Mouse (Mus musculus) MEL (cell line): ENCODE results near the gene Samd7. TPM values are rescaled to one million over a fixed set of nuclear protein-coding genes. Genes with fewer than 3 reads are reported as not detected.

Source experiments
- DNase-seq: peaks from one replicate; pipeline ENCODE4 v3.0.0; 2011; ENCODE audit warnings: low read depth, low spot score
- H3K27ac ChIP-seq: 2 replicates; pipeline ENCODE4 v1.5.1; 2012; ENCODE audit warnings: low read depth, mild to moderate bottlenecking, control low read depth, low read length, moderate library complexity; ENCODE audit not compliant: control insufficient read depth
- H3K27me3 ChIP-seq, 2 experiments: fragments of 150-350 bp in 1 of 2; sonication (generic) in 1 of 2; 2 replicates each; pipeline ENCODE4 v1.6.1; 2012; ENCODE audit warnings: low read length in 2 of 2, mild to moderate bottlenecking in 2 of 2, improper control_type of control experiment in 1 of 2, moderate library complexity in 1 of 2; ENCODE audit not compliant: insufficient read depth in 2 of 2, control insufficient read depth in 1 of 2
- H3K36me3 ChIP-seq, 2 experiments: 2 replicates each; pipeline ENCODE4 v1.6.1; 2012 to 2014; ENCODE audit warnings: low read length in 2 of 2, improper control_type of control experiment in 1 of 2, inconsistent platforms in 1 of 2, mild to moderate bottlenecking in 1 of 2; ENCODE audit not compliant: insufficient read depth in 2 of 2, control insufficient read depth in 1 of 2
- H3K4me1 ChIP-seq, 2 experiments: fragments of 150-350 bp in 1 of 2; sonication (generic) in 1 of 2; 2 replicates each; pipeline ENCODE4 v1.6.1; 2012; ENCODE audit warnings: low read length in 2 of 2, improper control_type of control experiment in 1 of 2, mild to moderate bottlenecking in 1 of 2; ENCODE audit not compliant: insufficient read depth in 2 of 2, control insufficient read depth in 1 of 2
- H3K4me3 ChIP-seq, 2 experiments: fragments of 150-350 bp in 1 of 2; sonication (generic) in 1 of 2; 2 replicates each; pipeline ENCODE4 v1.5.1; 2012; ENCODE audit warnings: low read depth in 2 of 2, low read length in 2 of 2, mild to moderate bottlenecking in 2 of 2, moderate library complexity in 2 of 2, control low read depth in 1 of 2, improper control_type of control experiment in 1 of 2; ENCODE audit not compliant: control insufficient read depth in 1 of 2, insufficient read depth in 1 of 2
- H3K79me2 ChIP-seq: 2 replicates; pipeline ENCODE4 v1.6.1; 2012; ENCODE audit warnings: mild to moderate bottlenecking, low read length, moderate library complexity; ENCODE audit not compliant: control insufficient read depth, poor library complexity, insufficient read depth
- H3K9ac ChIP-seq: 2 replicates; pipeline ENCODE4 v1.6.1; 2012; ENCODE audit warnings: low read depth, mild to moderate bottlenecking, control low read depth, low read length, moderate library complexity; ENCODE audit not compliant: control insufficient read depth, poor library complexity, severe bottlenecking
- H3K9me3 ChIP-seq: fragments of 150-350 bp; sonication (generic); replicated peaks from 2 replicates; pipeline ENCODE4 v1.6.1; 2012; ENCODE audit warnings: mild to moderate bottlenecking, low read length, improper control_type of control experiment, moderate library complexity; ENCODE audit not compliant: insufficient read depth
- BHLHE40 ChIP-seq: IDR thresholded peaks from 2 replicates; pipeline ENCODE4 v1.6.1; 2012; ENCODE audit warnings: low read depth, mild to moderate bottlenecking, inconsistent platforms, low read length, improper control_type of control experiment, borderline replicate concordance
- CHD1 ChIP-seq: IDR thresholded peaks from 2 replicates; pipeline ENCODE4 v1.6.1; 2012; ENCODE audit warnings: low read depth, mild to moderate bottlenecking, inconsistent platforms, low read length, improper control_type of control experiment
- CTCF ChIP-seq, 3 experiments: IDR thresholded peaks in 2 of 3; conservative IDR thresholded peaks in 1 of 3; 2 replicates each; pipeline ENCODE4 v1.5.1; 2011 to 2012; ENCODE audit warnings: low read length in 3 of 3, low read depth in 2 of 3, mild to moderate bottlenecking in 2 of 3, improper control_type of control experiment in 1 of 3, inconsistent platforms in 1 of 3, mixed read lengths in 1 of 3, moderate library complexity in 1 of 3; ENCODE audit not compliant: control insufficient read depth in 1 of 3, insufficient read depth in 1 of 3, poor library complexity in 1 of 3, severe bottlenecking in 1 of 3
- EP300 ChIP-seq, 2 experiments: IDR thresholded peaks; 2 replicates each; pipeline ENCODE4 v1.6.1; 2011; ENCODE audit warnings: improper control_type of control experiment in 2 of 2, low read length in 2 of 2, low read depth in 1 of 2, mild to moderate bottlenecking in 1 of 2
- ETS1 ChIP-seq: IDR thresholded peaks from 2 replicates; pipeline ENCODE4 v1.6.1; 2012; ENCODE audit warnings: low read depth, mild to moderate bottlenecking, inconsistent platforms, low read length, improper control_type of control experiment, moderate library complexity
- HCFC1 ChIP-seq: IDR thresholded peaks from 2 replicates; pipeline ENCODE4 v1.6.1; 2012; ENCODE audit warnings: low read depth, mild to moderate bottlenecking, inconsistent platforms, low read length, improper control_type of control experiment, moderate library complexity
- MAZ ChIP-seq: IDR thresholded peaks from 2 replicates; pipeline ENCODE4 v1.6.1; 2012; ENCODE audit warnings: low read depth, mild to moderate bottlenecking, inconsistent platforms, low read length, improper control_type of control experiment
- MXI1 ChIP-seq: IDR thresholded peaks from 2 replicates; pipeline ENCODE4 v1.6.1; 2011; ENCODE audit warnings: mild to moderate bottlenecking, low read depth, low read length, improper control_type of control experiment
- MYB ChIP-seq: IDR thresholded peaks from 2 replicates; pipeline ENCODE4 v1.6.1; 2011; ENCODE audit warnings: mild to moderate bottlenecking, low read depth, low read length, improper control_type of control experiment
- NRF1 ChIP-seq: IDR thresholded peaks from 2 replicates; pipeline ENCODE4 v1.6.1; 2014; ENCODE audit warnings: low read depth, mild to moderate bottlenecking, inconsistent platforms, low read length, improper control_type of control experiment, moderate library complexity; ENCODE audit not compliant: poor library complexity, insufficient read depth, severe bottlenecking
- POLR2AphosphoS5 ChIP-seq: IDR thresholded peaks from 2 replicates; pipeline ENCODE4 v1.6.1; 2012; ENCODE audit warnings: low read depth, borderline replicate concordance, mild to moderate bottlenecking, inconsistent platforms, low read length, moderate library complexity, mixed read lengths
- RAD21 ChIP-seq: IDR thresholded peaks from 2 replicates; pipeline ENCODE4 v1.6.1; 2011; ENCODE audit warnings: mild to moderate bottlenecking, low read depth, low read length, improper control_type of control experiment
- RCOR1 ChIP-seq: IDR thresholded peaks from 2 replicates; pipeline ENCODE4 v1.6.1; 2012; ENCODE audit warnings: low read depth, mild to moderate bottlenecking, inconsistent platforms, low read length, improper control_type of control experiment
- SIN3A ChIP-seq: IDR thresholded peaks from 2 replicates; pipeline ENCODE4 v1.6.1; 2012; ENCODE audit warnings: low read length, improper control_type of control experiment, inconsistent platforms
- TAL1 ChIP-seq: IDR thresholded peaks from 2 replicates; pipeline ENCODE4 v1.6.1; 2012; ENCODE audit warnings: mild to moderate bottlenecking, inconsistent platforms, low read length, moderate library complexity, mixed read lengths
- TBP ChIP-seq: IDR thresholded peaks from 2 replicates; pipeline ENCODE4 v1.8.0; 2011; ENCODE audit warnings: low read depth, low read length, improper control_type of control experiment
- TCF12 ChIP-seq: IDR thresholded peaks from 2 replicates; pipeline ENCODE4 v1.6.1; 2014; ENCODE audit warnings: low read depth, mild to moderate bottlenecking, inconsistent platforms, low read length, improper control_type of control experiment, moderate library complexity
- UBTF ChIP-seq: IDR thresholded peaks from 2 replicates; pipeline ENCODE4 v1.6.1; 2012; ENCODE audit warnings: low read depth, mild to moderate bottlenecking, inconsistent platforms, low read length, improper control_type of control experiment, moderate library complexity, borderline replicate concordance; ENCODE audit not compliant: insufficient read depth
- USF2 ChIP-seq, 2 experiments: IDR thresholded peaks; 2 replicates each; pipeline ENCODE4 v1.6.1; 2011 to 2012; ENCODE audit warnings: improper control_type of control experiment in 2 of 2, low read length in 2 of 2, borderline replicate concordance in 1 of 2, inconsistent platforms in 1 of 2, low read depth in 1 of 2, mild to moderate bottlenecking in 1 of 2; ENCODE audit not compliant: insufficient read depth in 1 of 2
- ZC3H11A ChIP-seq: IDR thresholded peaks from 2 replicates; pipeline ENCODE4 v1.6.1; 2012; ENCODE audit warnings: low read depth, mild to moderate bottlenecking, inconsistent platforms, low read length, improper control_type of control experiment
- ZKSCAN1 ChIP-seq: IDR thresholded peaks from 2 replicates; pipeline ENCODE4 v1.6.1; 2012; ENCODE audit warnings: low read depth, mild to moderate bottlenecking, inconsistent platforms, low read length, improper control_type of control experiment, moderate library complexity
- ZNF384 ChIP-seq: IDR thresholded peaks from 2 replicates; pipeline ENCODE4 v1.6.1; 2012; ENCODE audit warnings: low read depth, mild to moderate bottlenecking, inconsistent platforms, low read length, improper control_type of control experiment
- polyA plus RNA-seq, 2 experiments: library from polyadenylated mRNA; stranded (reverse) in 1 of 2; unstranded in 1 of 2; fragments of >175 nt in 1 of 2; fragments of >200 nt in 1 of 2; gene quantifications; 2 replicates each; pipeline versions ENCODE4 v1.2.1 to v1.2.4; 2012; ENCODE audit warnings: low replicate concordance in 2 of 2, low read depth in 1 of 2; ENCODE audit not compliant: insufficient read length in 2 of 2, insufficient read depth in 1 of 2, missing spikeins in 1 of 2
- total RNA-seq: library from RNA; depleted of rRNA; stranded (reverse); fragments of 300-350 nt; gene quantifications from 2 replicates; pipeline ENCODE4 v1.2.3, GENCODE M21; 2012

Gene Samd7
- total and polyA plus RNA-seq, 3 experiments: not detected

GRCm38 (mm10) chr3:30793403-30794221, 47.5 kb downstream of the Samd7 start:
- Histone ChIP-seq H3K27me3 (no peaks in the 10 kb centered on the region), H3K36me3 (peaks cover 0 to 26% of the 10 kb centered on the region in 2 experiments; a peak in 3 of 4 replicates), H3K4me3 (peak overlapping the region; percentile 62 to 100), H3K4me1 (peaks cover 12 to 20% of the 10 kb centered on the region in 2 experiments), H3K79me2 (peaks cover 30% of the 10 kb centered on the region), H3K9ac (peak overlapping the region; percentile 95), H3K27ac (peak overlapping the region; percentile 28), H3K9me3 (no peaks in the 10 kb centered on the region)
- peak; percentile 58 for DNase-seq
- no peak for TF ChIP-seq TCF12
- TF ChIP-seq SIN3A: peak; percentile 58
- TF ChIP-seq RCOR1: no peak
- TF ChIP-seq EP300 (IDR thresholded peaks at IDR 0.05; ENCODE audit: low read depth in 1 of 2, low read length in 2 of 2): 0 out of 4 replicates have a peak, but pooled peaks of 1 of the 2 experiments have one; percentile 1
- no peak for TF ChIP-seq ETS1
- TF ChIP-seq CTCF (IDR thresholded peaks at IDR 0.05 in 2 of 3, conservative IDR thresholded peaks at IDR 0.05 in 1 of 3; ENCODE audit: control insufficient read depth in 1 of 3, insufficient read depth in 1 of 3, low read depth in 2 of 3, low read length in 3 of 3, poor library complexity in 1 of 3, severe bottlenecking in 1 of 3): no peak
- peak; percentile 91; the same call in 1 of the 2 replicates for TF ChIP-seq CHD1
- peak; percentile 12; the same call in 1 of the 2 replicates for TF ChIP-seq NRF1
- TF ChIP-seq HCFC1: 0 out of 2 replicates have a peak, but pooled peaks have one; percentile 16
- peak; percentile 84 for TF ChIP-seq MXI1

GRCm38 (mm10) chr3:30802171-30802570, 56.1 kb downstream of the Samd7 start:
- H3K9ac ChIP-seq: no peak overlapping the region
- no peak overlapping the region for H3K4me3 ChIP-seq
- H3K79me2 ChIP-seq: peaks cover 6% of the 10 kb centered on the region
- H3K27me3 ChIP-seq: no peaks in the 10 kb centered on the region
- peaks cover 0 to 9% of the 10 kb centered on the region in 2 experiments; a peak in 1 of 4 replicates for H3K4me1 ChIP-seq
- TF ChIP-seq TAL1: no peak
- no peak for TF ChIP-seq POLR2AphosphoS5
- no peak for TF ChIP-seq RAD21
- no peak for TF ChIP-seq TBP
- no peak for TF ChIP-seq USF2 (IDR thresholded peaks at IDR 0.05; ENCODE audit: borderline replicate concordance in 1 of 2, insufficient read depth in 1 of 2, low read depth in 1 of 2, low read length in 2 of 2)
- TF ChIP-seq ZKSCAN1: no peak
- TF ChIP-seq CHD1: no peak
- no peak for TF ChIP-seq TCF12
- no peak for TF ChIP-seq MXI1
- TF ChIP-seq MYB: no peak
- TF ChIP-seq BHLHE40: no peak
- TF ChIP-seq EP300 (IDR thresholded peaks at IDR 0.05; ENCODE audit: low read depth in 1 of 2, low read length in 2 of 2): no peak
- no peak for TF ChIP-seq ETS1
- TF ChIP-seq ZC3H11A: no peak
- no peak for TF ChIP-seq ZNF384
- no peak for TF ChIP-seq UBTF
- TF ChIP-seq MAZ: no peak
- TF ChIP-seq, all 39 proteins: peak for 0
- Histone ChIP-seq H3K27ac (no peak overlapping the region), H3K9me3 (no peaks in the 10 kb centered on the region), H3K36me3 (peaks cover 8 to 43% of the 10 kb centered on the region in 2 experiments)
- DNase-seq: no peak
